Mouse (Mus musculus) neural tube, embryonic 11.5 days (tissue): ENCODE data around the gene Gm20388. TPM values are rescaled to one million over a fixed set of nuclear protein-coding genes. Genes with fewer than 3 reads are reported as not detected.

Source experiments
- ATAC-seq: fragments of 200-750 bp; cut with Nextera tagmentation; 2 replicates; pipeline ENCODE4 v1.8.0; 2017; ENCODE audit warnings: moderate number of reproducible peaks, mild to moderate bottlenecking, moderate TSS enrichment, moderate library complexity; ENCODE audit not compliant: insufficient read depth, low FRiP score, low TSS enrichment
- DNase-seq: peaks from one replicate; pipeline ENCODE4 v3.0.0-alpha.2; 2015; ENCODE audit warnings: low spot score
- H3K27ac ChIP-seq: fragments of 300-500 bp; sonication (generic); 2 replicates; pipeline ENCODE4 v1.5.1; 2014; ENCODE audit warnings: low read depth, mild to moderate bottlenecking, low read length
- H3K27me3 ChIP-seq: fragments of 300-500 bp; sonication (generic); 2 replicates; pipeline ENCODE4 v1.6.1; 2014; ENCODE audit warnings: mild to moderate bottlenecking, low read length, mixed read lengths; ENCODE audit not compliant: control insufficient read depth, insufficient read depth
- H3K36me3 ChIP-seq: fragments of 300-500 bp; sonication (generic); 2 replicates; pipeline ENCODE4 v1.6.1; 2014; ENCODE audit warnings: mild to moderate bottlenecking, low read length, moderate library complexity, mixed read lengths; ENCODE audit not compliant: control insufficient read depth, insufficient read depth
- H3K4me1 ChIP-seq: fragments of 300-500 bp; sonication (generic); 2 replicates; pipeline ENCODE4 v1.6.1; 2014; ENCODE audit warnings: low read length, mixed read lengths; ENCODE audit not compliant: control insufficient read depth, insufficient read depth
- H3K4me2 ChIP-seq: fragments of 300-500 bp; sonication (generic); 2 replicates; pipeline ENCODE4 v1.6.1; 2014; ENCODE audit warnings: low read depth, mild to moderate bottlenecking, moderate library complexity
- H3K4me3 ChIP-seq: fragments of 300-500 bp; sonication (generic); 2 replicates; pipeline ENCODE4 v1.5.1; 2014; ENCODE audit warnings: low read depth, low read length
- H3K9ac ChIP-seq: fragments of 300-500 bp; sonication (generic); 2 replicates; pipeline ENCODE4 v1.6.1; 2014; ENCODE audit warnings: mild to moderate bottlenecking, low read length
- H3K9me3 ChIP-seq: fragments of 300-500 bp; sonication (generic); 2 replicates; pipeline ENCODE4 v1.6.1; 2016; ENCODE audit warnings: low read length; ENCODE audit not compliant: control insufficient read depth
- WGBS: fragments of 180-500 bp; shearing (Covaris S2); extraction: QIAGEN DNeasy Blood & Tissue Kit; methylation state at CpG from one replicate; pipeline ENCODE4 v1.1.7; 2014; 5-methylcytosine and 5-hydroxymethylcytosine counted together
- polyA plus RNA-seq: library from polyadenylated mRNA; unstranded; fragments of >200 nt; fragmentation: Nextera tagmentation; extraction: Ambion mirVana; gene quantifications from 2 replicates; pipeline ENCODE4 v1.2.1, GENCODE M21; 2014

Gene Gm20388
- polyA plus RNA-seq, 1 experiment from 2014 or later = not detected

- Histone ChIP-seq H3K36me3 (no peaks in the 10 kb centered on the region), H3K4me2 (no peak overlapping the region), H3K4me1 (peaks cover 6% of the 10 kb centered on the region), H3K9me3 (no peaks in the 10 kb centered on the region), H3K4me3 (no peak overlapping the region), H3K27ac (no peak overlapping the region), H3K9ac (no peak overlapping the region), H3K27me3 (no peaks in the 10 kb centered on the region)
- no peak for ATAC-seq
- 42% methylated on average over 7 of the region's 7 CpGs for WGBS
- DNase-seq = no peak
These were observed 1259.5 kb downstream of the Gm20388 start for GRCm38 (mm10) chr8:121170116-121170515.

DNA sequence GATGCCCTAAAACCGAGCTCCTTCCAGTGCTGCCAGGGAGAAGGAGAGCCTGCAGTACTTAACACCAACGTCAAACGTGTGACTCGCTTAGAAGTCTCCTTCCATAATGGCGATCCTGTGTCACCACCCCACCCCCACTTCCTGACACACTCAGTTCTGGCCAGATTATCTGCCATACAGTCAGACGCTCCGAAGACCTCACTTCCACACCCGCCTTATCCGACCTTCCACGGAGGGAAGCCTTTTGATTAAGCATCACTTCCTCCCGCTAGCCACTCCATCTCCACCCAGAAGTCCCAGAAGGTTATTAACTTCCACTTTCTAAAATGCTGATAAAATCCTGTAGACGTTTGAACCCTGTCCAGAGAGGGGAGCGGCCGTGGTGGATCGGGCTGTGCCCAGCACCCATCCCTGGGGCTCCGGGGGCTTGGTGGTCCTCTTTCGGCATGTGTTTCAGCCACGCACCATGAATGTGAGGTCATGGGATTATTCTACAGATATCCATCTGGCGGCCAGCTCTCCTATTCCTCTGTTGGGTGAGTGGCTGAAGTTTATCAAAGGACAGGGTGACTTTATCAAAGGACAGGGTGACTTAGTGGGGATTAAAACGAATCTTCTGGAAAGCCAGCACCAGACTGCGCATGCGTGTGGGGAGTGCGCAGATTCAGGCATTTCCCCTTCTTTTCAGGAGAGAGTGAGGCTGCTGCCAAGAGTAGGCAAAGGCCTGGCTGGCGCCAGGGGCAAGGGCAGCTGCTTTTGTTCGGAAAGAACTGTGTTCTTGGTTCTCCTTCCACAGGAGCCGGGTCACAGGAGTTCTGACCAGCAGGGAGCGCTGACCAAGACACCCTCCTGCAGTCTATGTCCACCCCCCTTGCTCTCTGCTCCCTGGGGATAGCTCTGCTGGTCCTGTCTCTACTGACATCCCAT, 1260.2 kb downstream of the Gm20388 start:
- no peak overlapping the region for H3K4me3 ChIP-seq
- H3K9ac ChIP-seq = no peak overlapping the region
- ATAC-seq (no peak), DNase-seq (no peak)
- H3K4me1 ChIP-seq = peaks cover 9% of the 10 kb centered on the region
- H3K27ac ChIP-seq = no peak overlapping the region
- H3K27me3 ChIP-seq = no peaks in the 10 kb centered on the region
- 69% methylated on average over 27 of the region's 27 CpGs for WGBS
- no peaks in the 10 kb centered on the region for H3K36me3 ChIP-seq
- H3K4me2 ChIP-seq = no peak overlapping the region
- no peaks in the 10 kb centered on the region for H3K9me3 ChIP-seq

- WGBS = 69% methylated on average over 8 of the region's 8 CpGs
- DNase-seq (no peak), ATAC-seq (no peak)
- Histone ChIP-seq H3K27me3 (no peaks in the 10 kb centered on the region), H3K36me3 (no peaks in the 10 kb centered on the region), H3K4me1 (peaks cover 9% of the 10 kb centered on the region), H3K4me3 (no peak overlapping the region), H3K9ac (no peak overlapping the region), H3K9me3 (no peaks in the 10 kb centered on the region), H3K27ac (no peak overlapping the region), H3K4me2 (no peak overlapping the region)
These were observed 1261.9 kb downstream of the Gm20388 start for GRCm38 (mm10) chr8:121172567-121172966.

DNA sequence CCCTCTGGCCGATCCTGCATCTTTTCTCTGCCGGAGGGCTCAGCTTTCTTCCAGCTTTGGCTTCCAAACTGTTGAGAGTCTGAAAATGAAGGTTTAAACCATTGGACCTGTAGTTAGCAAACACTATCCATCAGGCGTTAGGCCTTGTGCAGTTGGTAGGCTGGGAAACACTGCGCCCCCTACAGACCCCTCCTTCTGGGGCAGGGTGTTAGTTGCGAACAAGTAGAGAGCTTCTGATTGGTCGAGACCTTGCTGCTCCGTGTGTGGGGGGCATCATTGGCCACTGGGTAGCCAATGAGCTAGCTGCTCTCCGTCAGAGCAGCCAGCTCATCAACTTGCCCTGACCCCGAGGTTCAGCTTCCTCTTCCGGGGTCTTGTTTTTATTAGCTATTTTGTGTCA, 1263.5 kb downstream of the Gm20388 start:
- DNase-seq (peak; percentile 48), ATAC-seq (no peak)
- H3K9ac ChIP-seq = no peak overlapping the region
- H3K9me3 ChIP-seq = no peaks in the 10 kb centered on the region
- 54% methylated on average over 10 of the region's 10 CpGs for WGBS
- no peak overlapping the region for H3K4me3 ChIP-seq
- H3K36me3 ChIP-seq = no peaks in the 10 kb centered on the region
- no peak overlapping the region for H3K4me2 ChIP-seq
- no peaks in the 10 kb centered on the region for H3K27me3 ChIP-seq
- no peak overlapping the region for H3K27ac ChIP-seq
- H3K4me1 ChIP-seq = peaks cover 9% of the 10 kb centered on the region

- 32% methylated on average over 29 of the region's 30 CpGs for WGBS
- ATAC-seq (no peak), DNase-seq (no peak)
- Histone ChIP-seq H3K9ac (no peak overlapping the region), H3K27ac (no peak overlapping the region), H3K4me1 (peaks cover 6% of the 10 kb centered on the region), H3K27me3 (no peaks in the 10 kb centered on the region), H3K36me3 (no peaks in the 10 kb centered on the region), H3K4me3 (no peak overlapping the region), H3K9me3 (no peaks in the 10 kb centered on the region), H3K4me2 (peak overlapping the region; percentile 16; the same call in 1 of the 2 replicates)
These were observed 1264.3 kb downstream of the Gm20388 start for GRCm38 (mm10) chr8:121174721-121175539.

- H3K27ac ChIP-seq = no peak overlapping the region
- H3K9me3 ChIP-seq = no peaks in the 10 kb centered on the region
- no peak for DNase-seq
- ATAC-seq = no peak
- no peaks in the 10 kb centered on the region for H3K27me3 ChIP-seq
- 0 out of 2 replicates have a peak, but pooled peaks cover 2% of the 10 kb centered on the region for H3K4me1 ChIP-seq
- H3K36me3 ChIP-seq = no peaks in the 10 kb centered on the region
- H3K4me3 ChIP-seq = no peak overlapping the region
- H3K9ac ChIP-seq = no peak overlapping the region
- WGBS = 59% methylated on average over 8 of the region's 8 CpGs
- H3K4me2 ChIP-seq = no peak overlapping the region
These were observed 1265.0 kb downstream of the Gm20388 start for GRCm38 (mm10) chr8:121175540-121176090.

- H3K36me3 ChIP-seq = no peaks in the 10 kb centered on the region
- DNase-seq (no peak), ATAC-seq (no peak)
- H3K4me2 ChIP-seq = no peak overlapping the region
- no peaks in the 10 kb centered on the region for H3K9me3 ChIP-seq
- WGBS = 33% methylated on average over 3 of the region's 3 CpGs
- H3K4me1 ChIP-seq = peaks cover 7% of the 10 kb centered on the region; the same call in 1 of the 2 replicates
- H3K4me3 ChIP-seq = no peak overlapping the region
- H3K9ac ChIP-seq = no peak overlapping the region
- H3K27ac ChIP-seq = no peak overlapping the region
- H3K27me3 ChIP-seq = no peaks in the 10 kb centered on the region
These were observed 1265.7 kb downstream of the Gm20388 start for GRCm38 (mm10) chr8:121176291-121176690.

DNA sequence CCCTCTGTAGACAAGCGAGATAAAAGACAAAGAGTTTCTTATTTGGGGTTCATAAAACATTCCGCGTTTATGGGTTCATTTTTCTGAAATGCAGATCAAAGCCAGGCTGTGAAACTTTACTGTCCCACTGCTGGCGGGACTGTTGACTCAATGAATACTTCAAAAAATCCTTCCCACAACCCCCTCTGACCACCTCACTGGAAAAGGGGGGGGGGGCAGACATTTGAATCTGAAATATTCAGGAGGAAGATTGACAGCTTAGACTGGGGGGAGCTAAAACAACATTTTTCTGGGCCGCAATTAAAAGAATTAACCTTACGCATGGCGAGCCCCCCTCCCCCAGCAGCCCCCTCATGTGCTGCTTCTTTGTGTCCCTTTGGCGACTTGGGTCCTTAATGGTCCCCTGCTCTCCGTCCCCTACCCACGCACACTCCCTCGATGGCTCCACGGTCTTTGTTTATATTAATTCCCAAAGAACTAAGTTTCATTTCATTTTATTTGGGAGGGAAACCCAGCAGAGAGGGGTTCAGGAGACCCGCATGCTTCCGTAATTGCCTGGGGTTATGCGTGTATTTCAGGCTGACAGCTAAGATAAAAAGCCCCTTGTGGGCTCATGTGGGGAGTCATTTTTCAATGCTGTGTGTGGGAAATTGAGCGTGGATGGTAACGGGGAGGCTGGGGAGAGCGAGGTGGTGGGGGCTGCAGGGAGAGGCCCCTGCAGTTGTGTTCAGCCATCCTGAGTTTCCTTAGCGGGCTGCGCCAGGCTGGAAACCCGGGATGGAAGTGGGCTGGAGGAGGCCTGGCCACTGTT, 1270.0 kb downstream of the Gm20388 start:
- peak; percentile 67 for DNase-seq
- Histone ChIP-seq H3K4me2 (no peak overlapping the region), H3K36me3 (no peaks in the 10 kb centered on the region), H3K27ac (no peak overlapping the region), H3K4me1 (peaks cover 11% of the 10 kb centered on the region), H3K9ac (no peak overlapping the region), H3K27me3 (no peaks in the 10 kb centered on the region), H3K4me3 (no peak overlapping the region), H3K9me3 (no peaks in the 10 kb centered on the region)
- peak; percentile 69 for ATAC-seq
- 27% methylated on average over 21 of the region's 21 CpGs for WGBS
